Mouse (Mus musculus) heart, adult 2 months (tissue): ENCODE data around the gene Spock2. TPM values are rescaled to one million over a fixed set of nuclear protein-coding genes. Genes with fewer than 3 reads are reported as not detected.
"Not testable (repeated sequence)": the region's sequence is repeated elsewhere in the genome, so short reads cannot be mapped to it uniquely, and the experiment has no call there.

Source experiments
- DNase-seq, 2 experiments: peaks; one replicate each; pipeline ENCODE4 v3.0.0; 2021
- H3K27ac ChIP-seq: fragments of 200-600 bp; 2 replicates; pipeline ENCODE4 v1.8.1; 2022
- H3K27me3 ChIP-seq: fragments of 200-500 bp; 2 replicates; pipeline ENCODE4 v1.6.1; 2012; ENCODE audit warnings: mild to moderate bottlenecking, low read length, inconsistent platforms, mixed read lengths; ENCODE audit not compliant: control insufficient read depth, insufficient read depth
- H3K36me3 ChIP-seq: fragments of 200-500 bp; 2 replicates; pipeline ENCODE4 v1.6.1; 2012; ENCODE audit warnings: low read length, inconsistent platforms; ENCODE audit not compliant: control insufficient read depth, insufficient read depth
- H3K4me1 ChIP-seq: fragments of 200-500 bp; 2 replicates; pipeline ENCODE4 v1.6.1; 2011; ENCODE audit warnings: low read length; ENCODE audit not compliant: control insufficient read depth, insufficient read depth
- H3K4me3 ChIP-seq: fragments of 200-600 bp; 2 replicates; pipeline ENCODE4 v1.8.1; 2022
- H3K79me2 ChIP-seq: fragments of 200-500 bp; replicated peaks from 2 replicates; pipeline ENCODE4 v1.6.1; 2012; ENCODE audit warnings: mild to moderate bottlenecking, inconsistent platforms, low read length, moderate library complexity, mixed read lengths; ENCODE audit not compliant: control insufficient read depth, insufficient read depth
- H3K9ac ChIP-seq: fragments of 200-500 bp; 2 replicates; pipeline ENCODE4 v1.6.1; 2012; ENCODE audit warnings: low read depth, mild to moderate bottlenecking, control low read depth, inconsistent platforms, low read length, mixed read lengths
- CTCF ChIP-seq: fragments of 200-600 bp; IDR thresholded peaks from 2 replicates; pipeline ENCODE4 v1.8.1; 2022; ENCODE audit warnings: antibody characterized with exemption, mild to moderate bottlenecking, moderate library complexity
- EP300 ChIP-seq: fragments of 200-500 bp; IDR thresholded peaks from 2 replicates; pipeline ENCODE4 v1.6.1; 2011; ENCODE audit warnings: low read depth, low read length, control low read depth; ENCODE audit not compliant: insufficient read depth
- POLR2A ChIP-seq: fragments of 200-500 bp; IDR thresholded peaks from 2 replicates; pipeline ENCODE4 v1.6.1; 2011; ENCODE audit warnings: mild to moderate bottlenecking, low read depth, low read length, control low read depth; ENCODE audit not compliant: insufficient read depth
- WGBS: fragments of 180-500 bp; shearing (Covaris S2); methylation state at CpG from one replicate; pipeline ENCODE4 v1.1.7; 2018; 5-methylcytosine and 5-hydroxymethylcytosine counted together
- intact Hi-C: fragments of 180-260 bp; cut with DNase I; formaldehyde crosslinking; loops from one replicate; pipeline ENCODE4 v1.15.1; 2025
- microRNA-seq, 2 experiments: library from miRNA; unstranded; fragments of <30 nt; microRNA quantifications; one replicate each; pipeline ENCODE4 v1.2.0; 2021
- polyA plus RNA-seq: library from polyadenylated mRNA; depleted of rRNA; stranded (reverse); fragments of >200 nt; gene quantifications from 2 replicates; pipeline ENCODE4 v1.2.3, GENCODE M21; 2012; rRNA removed
- total RNA-seq, 2 experiments: library from RNA; stranded (reverse); gene quantifications; 2 replicates each; pipeline ENCODE4 v1.2.3; 2021

The Spock2 gene
- total and polyA plus RNA-seq, 3 experiments: 8.4 to 21.7 (median 12.2) TPM

DNA sequence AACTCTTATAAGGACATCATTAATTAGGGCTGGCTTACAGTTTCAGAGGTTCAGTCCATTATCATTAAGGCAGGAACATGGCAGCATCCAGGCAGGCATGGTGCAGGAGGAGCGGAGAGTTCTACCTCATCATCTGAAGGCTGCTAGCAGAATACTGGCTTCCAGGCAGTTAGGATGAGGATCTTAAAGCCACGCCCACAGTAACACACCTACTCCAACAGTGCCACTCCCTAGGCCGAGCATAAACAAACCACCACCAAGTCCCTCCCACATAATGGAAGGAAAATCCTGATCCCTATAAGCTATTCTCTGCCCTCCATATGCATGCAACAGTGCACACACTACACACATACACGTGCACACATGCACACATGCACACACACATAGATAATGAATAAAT, 66.3 kb downstream of the Spock2 start:
- intact Hi-C loops: no loop called here
- WGBS: 88% methylated on average over 4 of the region's 4 CpGs
- Histone ChIP-seq H3K4me3 (no peak overlapping the region), H3K4me1 (no peaks in the 10 kb centered on the region; the same call in 1 of the 2 replicates), H3K9ac (no peak overlapping the region), H3K27ac (no peak overlapping the region), H3K27me3 (no peaks in the 10 kb centered on the region), H3K79me2 (no peaks in the 10 kb centered on the region), H3K36me3 (no peaks in the 10 kb centered on the region)
- no peak for TF ChIP-seq CTCF
- TF ChIP-seq POLR2A: no peak
- TF ChIP-seq EP300: no peak
- no peak for DNase-seq

GRCm38 (mm10) chr10:60173035-60173434, 67.0 kb downstream of the Spock2 start:
- WGBS: 46% methylated on average over 10 of the region's 10 CpGs
- DNase-seq: peak in 1 of 2 experiments; percentile 27
- TF ChIP-seq EP300 (no peak), CTCF (no peak), POLR2A (no peak)
- H3K9ac ChIP-seq: no peak overlapping the region
- no peaks in the 10 kb centered on the region; the same call in 1 of the 2 replicates for H3K4me1 ChIP-seq
- no peaks in the 10 kb centered on the region for H3K27me3 ChIP-seq
- no peak overlapping the region for H3K27ac ChIP-seq
- H3K79me2 ChIP-seq: no peaks in the 10 kb centered on the region
- no peaks in the 10 kb centered on the region for H3K36me3 ChIP-seq
- intact Hi-C loops: no loop called here
- H3K4me3 ChIP-seq: no peak overlapping the region

DNA sequence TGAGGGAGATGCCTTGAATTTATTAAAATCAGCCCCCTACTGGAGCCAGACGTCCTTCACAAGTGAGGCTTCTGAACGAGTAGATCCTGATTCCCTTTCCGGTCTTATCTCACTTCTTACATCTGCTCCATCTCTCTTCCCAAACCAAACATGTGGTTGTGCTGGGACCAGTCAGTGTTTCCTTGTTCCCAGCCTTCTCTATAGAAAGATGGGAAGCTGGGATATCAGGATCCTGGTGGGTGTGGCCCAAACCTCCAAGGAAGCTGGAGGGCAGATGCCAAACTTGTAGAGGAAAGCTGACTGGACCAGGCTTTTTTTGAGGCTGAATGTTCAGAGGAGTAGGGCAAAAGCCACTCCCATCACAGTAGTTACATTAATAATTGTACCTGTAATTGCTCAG, 68.5 kb downstream of the Spock2 start:
- WGBS: 50% methylated on average over 3 of the region's 3 CpGs
- Histone ChIP-seq H3K9ac (no peak overlapping the region), H3K27me3 (no peaks in the 10 kb centered on the region), H3K27ac (no peak overlapping the region), H3K4me1 (no peaks in the 10 kb centered on the region; the same call in 1 of the 2 replicates), H3K4me3 (no peak overlapping the region), H3K79me2 (no peaks in the 10 kb centered on the region), H3K36me3 (no peaks in the 10 kb centered on the region)
- intact Hi-C loops: no loop called here
- DNase-seq: no peak
- no peak for TF ChIP-seq CTCF
- no peak for TF ChIP-seq EP300
- TF ChIP-seq POLR2A: no peak

DNA sequence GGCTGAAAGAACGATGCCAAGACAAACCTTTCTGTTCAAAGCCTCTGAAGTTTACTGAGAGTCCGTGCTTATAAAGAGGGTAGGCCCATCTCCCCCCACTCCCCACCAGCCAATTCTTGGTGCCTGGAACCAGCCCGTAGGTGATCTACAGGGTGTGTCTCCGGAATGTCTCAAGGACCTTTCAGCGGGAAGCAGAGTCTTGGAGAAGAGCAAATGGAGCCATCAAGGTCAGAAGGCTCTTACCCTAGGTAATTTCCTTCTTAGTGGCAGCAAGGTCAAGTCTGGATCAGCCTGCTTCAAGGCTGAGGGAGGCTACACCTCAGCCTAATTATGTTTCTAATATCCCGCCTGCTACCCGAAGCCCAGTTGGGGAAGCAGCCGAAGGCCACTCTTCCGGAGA, 69.3 kb downstream of the Spock2 start:
- H3K36me3 ChIP-seq, intact Hi-C loops, H3K27me3 ChIP-seq: not testable (repeated sequence)

More for the DNA sequence above, 69.3 kb downstream of the Spock2 start:
- H3K4me3 ChIP-seq, H3K27ac ChIP-seq, H3K4me1 ChIP-seq, DNase-seq, H3K79me2 ChIP-seq, H3K9ac ChIP-seq: not testable (repeated sequence)
- WGBS: 93% methylated on average over 9 of the region's 9 CpGs

Small RNA genes within 50 kb of the gene (microRNA-seq; reads per million reads assigned to microRNA genes)
- 0 reads per million in 2 experiments for gene Mir6906

Other genes starting within 250 kb of the Spock2 start
- 10 to 100 TPM; 36.8 to 45.4 TPM for gene Dnajb12, start 226.7 kb upstream of the Spock2 start, total RNA-seq
- 32.9 and 39.2 TPM in 2 replicates for gene Dnajb12, start 226.7 kb upstream of the Spock2 start, polyA plus RNA-seq
- gene Ddit4, start 154.4 kb upstream of the Spock2 start, total RNA-seq: 100 to 1,000 TPM in 1 of 2 experiments, 10 to 100 TPM in 1; 70.7 to 219 TPM
- 48.0 and 55.5 TPM in 2 replicates for gene Ddit4, start 154.4 kb upstream of the Spock2 start, polyA plus RNA-seq
- 10 to 100 TPM; 20.5 to 24.1 TPM for gene Ascc1, start 103.4 kb upstream of the Spock2 start, total RNA-seq
- gene Ascc1, start 103.4 kb upstream of the Spock2 start, polyA plus RNA-seq: 22.5 and 36.6 TPM in 2 replicates
- gene Anapc16, start 103.1 kb upstream of the Spock2 start, total RNA-seq: 10 to 100 TPM; 58.6 to 70.1 TPM
- gene Anapc16, start 103.1 kb upstream of the Spock2 start, polyA plus RNA-seq: 90.3 and 103 TPM in 2 replicates
- under 1 TPM; 0.80 to 0.91 TPM for gene Chst3, start 113.0 kb downstream of the Spock2 start, total RNA-seq
- gene Chst3, start 113.0 kb downstream of the Spock2 start, polyA plus RNA-seq: 1.3 and 1.5 TPM in 2 replicates
- 1,000 to 10,000 TPM; 1,146 to 1,291 TPM for gene Psap, start 171.4 kb downstream of the Spock2 start, total RNA-seq
- 1,270 and 1,818 TPM in 2 replicates for gene Psap, start 171.4 kb downstream of the Spock2 start, polyA plus RNA-seq
- gene Vsir, start 240.6 kb downstream of the Spock2 start, total RNA-seq: 10 to 100 TPM; 14.9 to 20.9 TPM
- gene Vsir, start 240.6 kb downstream of the Spock2 start, polyA plus RNA-seq: 28.1 and 39.7 TPM in 2 replicates